Mouse (Mus musculus) megakaryocyte, embryonic 14.5 days (primary cell): ENCODE results near the gene Zfp773. TPM values are rescaled to one million over a fixed set of nuclear protein-coding genes. Genes with fewer than 3 reads are reported as not detected.

ENCODE experiments used
- H3K27me3 ChIP-seq: replicated peaks from 2 replicates; pipeline ENCODE3; 2012; ENCODE audit warnings: inconsistent platforms
- H3K36me3 ChIP-seq: replicated peaks from 2 replicates; pipeline ENCODE3; 2012; ENCODE audit warnings: low read length, inconsistent platforms, mixed read lengths
- H3K4me1 ChIP-seq: 2 replicates; pipeline ENCODE4 v1.6.1; 2012; ENCODE audit warnings: inconsistent platforms
- H3K4me3 ChIP-seq: replicated peaks from 2 replicates; pipeline ENCODE3; 2012; ENCODE audit warnings: moderate library complexity, mild to moderate bottlenecking, inconsistent platforms
- H3K9me3 ChIP-seq: 2 replicates; pipeline ENCODE4 v1.6.1; 2012; ENCODE audit warnings: inconsistent platforms
- FLI1 ChIP-seq: IDR thresholded peaks from 2 replicates; pipeline ENCODE4 v1.6.1; 2012; ENCODE audit warnings: low read length, inconsistent platforms, mixed read lengths
- GATA1 ChIP-seq: IDR thresholded peaks from 3 replicates; pipeline ENCODE4 v1.6.1; 2012; ENCODE audit warnings: mixed read lengths, low read length, inconsistent platforms, borderline replicate concordance
- polyA plus RNA-seq: library from polyadenylated mRNA; stranded (reverse); fragments of >175 nt; gene quantifications from 2 replicates; pipeline ENCODE4 v1.2.3, GENCODE M21; 2012; ENCODE audit warnings: low replicate concordance; ENCODE audit not compliant: insufficient read depth

The Zfp773 gene
- polyA plus RNA-seq, 1 experiment, result not detected

- H3K36me3 ChIP-seq, result peaks cover 66% of the 10 kb centered on the region
- no peak overlapping the region for H3K4me3 ChIP-seq
- no peaks in the 10 kb centered on the region for H3K9me3 ChIP-seq
- no peak for TF ChIP-seq FLI1
- H3K27me3 ChIP-seq, result no peaks in the 10 kb centered on the region
- H3K4me1 ChIP-seq, result peaks cover 28% of the 10 kb centered on the region
These were observed 18.1 kb downstream of the Zfp773 start for GRCm38 (mm10) chr7:7118441-7118840.

GRCm38 (mm10) chr7:7108501-7108900, 28.1 kb downstream of the Zfp773 start:
- peaks cover 4% of the 10 kb centered on the region for H3K36me3 ChIP-seq

More at GRCm38 (mm10) chr7:7108501-7108900, 28.1 kb downstream of the Zfp773 start:
- Histone ChIP-seq H3K4me3 (no peak overlapping the region), H3K9me3 (peaks cover 15% of the 10 kb centered on the region), H3K4me1 (peaks cover 7% of the 10 kb centered on the region; the same call in 1 of the 2 replicates), H3K27me3 (no peaks in the 10 kb centered on the region)
- TF ChIP-seq GATA1, result no peak
- TF ChIP-seq FLI1, result no peak

Other genes starting within 250 kb of the Zfp773 start
- not detected in 2 replicates for gene Aurkc, start 141.5 kb downstream of the Zfp773 start, polyA plus RNA-seq
- gene Zfp954, start 15.3 kb downstream of the Zfp773 start, polyA plus RNA-seq, result 1.5 TPM in 1 of 2 replicates, not detected in the other
- 0.09 TPM in 1 of 2 replicates, not detected in the other for gene Zfp418, start 34.6 kb upstream of the Zfp773 start, polyA plus RNA-seq
- not detected in 2 replicates for gene Zfp772, start 73.2 kb upstream of the Zfp773 start, polyA plus RNA-seq
- gene Vmn2r29, start 110.6 kb upstream of the Zfp773 start, polyA plus RNA-seq, result not detected in 2 replicates
- 0.07 TPM in 1 of 2 replicates, not detected in the other for gene Gm45844, start 141.5 kb upstream of the Zfp773 start, polyA plus RNA-seq
- 2.7 and 4.8 TPM in 2 replicates for gene Clcn4, start 164.1 kb upstream of the Zfp773 start, polyA plus RNA-seq
- gene Vmn2r30, start 200.9 kb upstream of the Zfp773 start, polyA plus RNA-seq, result 0.03 TPM in 1 of 2 replicates, not detected in the other
- gene Gm45783, start 237.8 kb upstream of the Zfp773 start, polyA plus RNA-seq, result not detected in 2 replicates